Mouse (Mus musculus) kidney, adult 2 months (tissue): Measurements from ENCODE around the gene Ints2. TPM values are rescaled to one million over a fixed set of nuclear protein-coding genes. Genes with fewer than 3 reads are reported as not detected.
"Not testable (repeated sequence)": the region's sequence is repeated elsewhere in the genome, so short reads cannot be mapped to it uniquely, and the experiment has no call there.

ENCODE experiments used
- DNase-seq: peaks from one replicate; pipeline ENCODE4 v3.0.0; 2021
- H3K27ac ChIP-seq: fragments of 200-500 bp; 2 replicates; pipeline ENCODE4 v1.5.1; 2012; ENCODE audit warnings: low read depth, low read length, control low read depth, inconsistent platforms; ENCODE audit not compliant: insufficient read depth
- H3K27me3 ChIP-seq: fragments of 200-500 bp; replicated peaks from 2 replicates; pipeline ENCODE4 v1.6.1; 2012; ENCODE audit warnings: mild to moderate bottlenecking, moderate library complexity, low read length, inconsistent platforms; ENCODE audit not compliant: control insufficient read depth, insufficient read depth
- H3K36me3 ChIP-seq: fragments of 200-500 bp; 2 replicates; pipeline ENCODE4 v1.6.1; 2012; ENCODE audit warnings: mild to moderate bottlenecking, moderate library complexity, low read length, inconsistent platforms; ENCODE audit not compliant: control insufficient read depth, insufficient read depth
- H3K4me1 ChIP-seq: fragments of 200-500 bp; 2 replicates; pipeline ENCODE4 v1.6.1; 2011; ENCODE audit warnings: low read length; ENCODE audit not compliant: control insufficient read depth, insufficient read depth
- H3K4me3 ChIP-seq: fragments of 200-500 bp; 2 replicates; pipeline ENCODE4 v1.5.1; 2011; ENCODE audit warnings: mild to moderate bottlenecking, low read depth, low read length, control low read depth; ENCODE audit not compliant: insufficient read depth
- CTCF ChIP-seq: fragments of 200-500 bp; conservative IDR thresholded peaks from 2 replicates; pipeline ENCODE4 v1.5.1; 2011; ENCODE audit warnings: low read depth, mild to moderate bottlenecking, control low read depth, low read length, moderate library complexity, mixed read lengths; ENCODE audit not compliant: insufficient read depth, insufficient read length
- POLR2A ChIP-seq: fragments of 200-500 bp; IDR thresholded peaks from one replicate; pipeline ENCODE4 v1.6.1; 2011; ENCODE audit warnings: low read depth, low read length, control low read depth
- WGBS: fragments of 180-500 bp; shearing (Covaris S2); methylation state at CpG from one replicate; pipeline ENCODE4 v1.1.7; 2018; 5-methylcytosine and 5-hydroxymethylcytosine counted together
- polyA plus RNA-seq: library from polyadenylated mRNA; depleted of rRNA; stranded (reverse); fragments of >200 nt; gene quantifications from 2 replicates; pipeline ENCODE4 v1.2.3, GENCODE M21; 2012; rRNA removed

Gene Ints2
- 29.3 and 29.5 TPM in 2 replicates for polyA plus RNA-seq

DNA sequence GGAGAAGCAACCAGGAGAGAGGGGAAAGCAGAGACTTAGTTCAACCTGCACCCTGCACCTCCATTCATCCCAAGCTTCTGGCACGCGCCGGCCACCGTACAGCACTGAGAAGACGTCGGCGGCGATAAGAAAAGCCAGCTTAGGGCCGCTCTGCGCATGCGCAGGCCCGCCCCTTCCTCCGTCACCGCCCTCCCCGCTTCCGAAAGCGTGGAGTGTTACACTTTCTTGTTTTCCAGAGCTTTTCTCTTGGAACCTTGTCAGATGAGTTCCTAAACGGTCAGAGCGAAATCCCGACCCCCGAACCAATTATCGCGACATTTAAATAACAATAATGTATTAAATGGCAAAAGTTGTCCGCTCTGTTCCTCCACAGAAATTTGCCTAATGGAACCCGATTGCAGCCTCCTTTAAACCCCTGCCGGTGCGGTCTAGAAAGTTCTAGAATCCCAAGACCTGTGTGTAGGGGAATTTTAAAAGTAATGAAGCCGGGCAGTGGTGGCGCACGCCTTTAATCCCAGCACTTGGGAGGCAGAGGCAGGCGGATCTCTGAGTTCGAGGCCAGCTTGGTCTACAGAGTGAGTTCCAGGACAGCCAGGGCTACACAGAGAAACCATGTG is at the start of gene Ints2:
Gene Ints2 (minus strand): TSS at position 116 of the 617 bp plus-strand sequence.
- TF ChIP-seq CTCF (no peak), POLR2A (peak; percentile 37)
- Histone ChIP-seq H3K27ac (peak within 1 kb of the TSS; percentile 11; the same call in 1 of the 2 replicates), H3K4me3 (peak within 1 kb of the TSS; percentile 76), H3K36me3 (no peaks in the 10 kb centered on the region), H3K4me1 (no peaks in the 10 kb centered on the region; the same call in 1 of the 2 replicates), H3K27me3 (no peaks in the 10 kb centered on the region)
- 5% methylated on average over 32 of the region's 32 CpGs for WGBS
- DNase-seq: peak; percentile 96

DNA sequence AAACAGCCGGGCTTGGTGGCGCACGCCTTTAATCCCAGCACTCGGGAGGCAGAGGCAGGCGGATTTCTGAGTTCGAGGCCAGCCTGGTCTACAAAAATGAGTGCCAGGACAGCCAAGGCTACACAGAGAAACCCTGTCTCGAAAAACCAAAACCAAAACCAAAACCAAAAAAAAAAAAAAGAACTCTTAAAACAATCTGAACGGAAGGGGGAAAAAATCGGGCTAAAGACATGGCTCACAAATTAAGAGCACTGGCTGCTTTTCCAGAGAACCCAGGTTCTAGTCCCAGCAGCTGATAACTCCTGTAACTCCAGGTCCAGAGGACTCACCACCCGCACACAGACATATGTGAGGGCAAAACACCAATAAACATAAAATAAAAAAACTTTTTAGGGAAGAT is 34.8 kb upstream of the Ints2 start:
- H3K27me3 ChIP-seq, H3K36me3 ChIP-seq, H3K4me3 ChIP-seq, DNase-seq, H3K27ac ChIP-seq, H3K4me1 ChIP-seq: not testable (repeated sequence)
- 88% methylated on average over 10 of the region's 10 CpGs for WGBS

DNA sequence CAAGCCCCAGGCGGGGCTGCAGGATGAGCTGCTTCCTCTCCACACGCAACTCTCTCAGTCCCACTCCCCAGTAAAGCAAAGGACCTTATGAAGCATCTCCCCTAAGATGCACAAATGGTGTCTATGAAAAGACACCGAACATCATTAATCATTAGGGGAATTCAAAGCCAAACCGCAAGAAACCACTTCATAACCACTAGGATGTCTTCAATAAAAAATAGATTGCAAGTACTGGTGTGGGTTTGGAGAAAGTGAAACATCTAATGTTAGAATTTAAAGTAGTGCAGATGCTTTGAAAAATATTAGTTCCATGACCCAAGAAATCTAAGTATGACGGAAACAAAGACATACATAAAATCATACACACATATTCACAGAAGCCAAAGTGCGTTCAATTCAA is 34.3 kb upstream of the Ints2 start:
- Histone ChIP-seq H3K36me3 (peaks cover 3% of the 10 kb centered on the region), H3K27me3 (no peaks in the 10 kb centered on the region), H3K4me3 (no peak overlapping the region), H3K27ac (no peak overlapping the region), H3K4me1 (no peaks in the 10 kb centered on the region)
- TF ChIP-seq CTCF (no peak), POLR2A (no peak)
- 84% methylated on average over 6 of the region's 6 CpGs for WGBS
- DNase-seq: no peak

DNA sequence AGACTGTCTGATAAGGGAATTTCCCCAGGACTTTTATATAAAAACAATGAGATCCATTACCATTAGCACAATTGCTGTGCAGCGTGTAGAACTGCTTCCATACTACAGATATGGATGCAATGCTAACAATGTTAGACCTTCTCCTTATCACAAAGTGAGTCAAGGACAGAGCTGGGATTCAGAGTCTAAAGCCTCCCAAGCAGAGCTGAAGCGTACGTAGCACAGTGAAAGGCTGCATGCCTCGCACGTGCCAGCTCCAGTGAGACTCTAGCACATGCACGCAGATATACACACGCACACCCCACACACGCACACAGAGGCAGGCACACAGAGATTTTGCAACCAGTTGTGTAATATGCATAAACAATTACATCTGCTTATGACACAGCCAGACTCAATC is 28.4 kb upstream of the Ints2 start:
- peaks cover 16% of the 10 kb centered on the region for H3K36me3 ChIP-seq
- H3K4me1 ChIP-seq: no peaks in the 10 kb centered on the region
- no peaks in the 10 kb centered on the region for H3K27me3 ChIP-seq
- no peak overlapping the region for H3K4me3 ChIP-seq
- 94% methylated on average over 8 of the region's 8 CpGs for WGBS
- H3K27ac ChIP-seq: no peak overlapping the region
- no peak for DNase-seq
- TF ChIP-seq CTCF (no peak), POLR2A (no peak)

DNA sequence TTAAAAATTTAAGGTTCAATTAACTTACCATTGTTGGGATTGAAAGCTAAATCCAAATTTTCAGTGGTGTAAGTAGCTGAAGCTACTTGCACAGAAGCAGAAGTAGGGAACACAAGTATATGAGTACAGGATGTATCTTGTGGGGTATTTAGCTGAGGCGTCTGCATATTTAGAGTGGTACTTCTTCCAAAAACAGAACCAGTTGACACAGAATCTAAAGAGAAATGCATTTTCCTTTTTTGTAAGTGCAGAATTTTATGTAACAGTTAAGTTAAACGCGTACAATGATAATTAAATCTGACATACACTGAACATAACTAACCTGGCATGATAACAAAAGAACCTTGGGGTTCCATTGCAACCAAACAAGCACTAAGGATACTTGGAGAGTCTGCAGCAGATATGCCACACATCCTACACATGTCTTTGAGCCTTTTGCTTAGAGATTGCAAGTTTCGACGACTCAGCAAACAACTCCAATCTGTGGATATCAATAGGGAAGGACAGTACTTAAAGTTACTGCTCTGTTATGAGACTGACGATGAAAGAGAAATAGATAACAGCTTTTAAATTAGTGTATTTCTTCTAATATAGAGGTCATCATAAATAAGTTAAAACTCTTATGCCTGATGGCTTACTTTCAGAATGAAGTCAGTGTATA is 21.2 kb upstream of the Ints2 start:
- no peak for TF ChIP-seq CTCF
- TF ChIP-seq POLR2A: no peak
- WGBS: 95% methylated on average over 6 of the region's 6 CpGs
- Histone ChIP-seq H3K27ac (no peak overlapping the region), H3K4me3 (no peak overlapping the region), H3K36me3 (peaks cover 17% of the 10 kb centered on the region), H3K27me3 (no peaks in the 10 kb centered on the region), H3K4me1 (no peaks in the 10 kb centered on the region)
- no peak for DNase-seq

DNA sequence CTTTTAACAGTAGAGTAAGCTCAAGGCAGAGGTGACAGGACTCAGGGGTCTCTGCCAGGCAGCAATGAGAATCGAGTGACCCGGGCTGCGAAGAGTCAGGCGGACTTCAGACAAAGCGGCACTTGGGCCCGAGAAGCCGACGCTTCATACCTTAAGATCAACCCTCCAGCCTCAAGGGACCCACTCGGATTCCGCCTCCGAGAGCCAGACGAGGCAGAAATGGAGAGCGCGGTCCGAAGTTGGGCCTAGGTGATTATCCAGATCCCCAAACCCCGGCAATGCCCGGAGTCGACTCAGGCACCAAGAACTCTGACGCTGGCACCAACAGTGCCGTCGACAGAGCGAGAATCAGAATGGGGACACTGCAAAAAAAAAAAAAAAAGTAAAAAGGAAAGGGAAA is 321 bp downstream of the Ints2 start:
- WGBS: under 1% methylated on average over 22 of the region's 22 CpGs
- Histone ChIP-seq H3K27me3 (no peaks in the 10 kb centered on the region), H3K4me3 (peak overlapping the region; percentile 76), H3K36me3 (no peaks in the 10 kb centered on the region), H3K4me1 (no peaks in the 10 kb centered on the region; the same call in 1 of the 2 replicates), H3K27ac (no peak overlapping the region)
- DNase-seq: no peak
- no peak for TF ChIP-seq CTCF

DNA sequence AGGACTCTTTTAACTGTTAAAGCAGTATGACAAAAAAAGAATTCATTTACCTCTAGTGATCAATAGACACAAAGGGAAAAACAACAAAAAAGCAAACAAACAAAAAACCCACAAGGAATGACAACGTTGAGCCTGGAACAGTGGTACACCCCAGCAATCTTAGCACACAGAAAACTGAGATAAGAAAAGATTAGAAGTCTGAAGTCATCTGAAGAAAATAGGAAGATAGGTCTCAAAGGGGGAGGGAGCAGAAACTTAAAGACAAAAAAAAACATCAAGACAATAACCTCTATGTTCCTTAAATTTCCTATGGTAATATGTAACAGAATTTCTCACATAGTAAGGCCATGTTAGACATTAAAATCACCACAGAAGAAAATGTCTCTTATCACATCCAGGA is 4.0 kb downstream of the Ints2 start:
- no peaks in the 10 kb centered on the region for H3K27me3 ChIP-seq
- H3K36me3 ChIP-seq: peaks cover 3% of the 10 kb centered on the region; the same call in 1 of the 2 replicates
- no peak overlapping the region for H3K4me3 ChIP-seq
- 80% methylated on average over 1 of the region's 1 CpGs for WGBS
- no peak overlapping the region for H3K27ac ChIP-seq
- no peak for DNase-seq
- no peaks in the 10 kb centered on the region; the same call in 1 of the 2 replicates for H3K4me1 ChIP-seq
- TF ChIP-seq POLR2A (no peak), CTCF (no peak)
